Mouse (Mus musculus) brain, adult 2 months (tissue): Measurements from ENCODE around the gene Vmn1r219.
A peak's percentile ranks its signal among the peaks of the same experiment; 100 is the strongest.
"Not testable (repeated sequence)": the region's sequence is repeated elsewhere in the genome, so short reads cannot be mapped to it uniquely, and the experiment has no call there.

ENCODE experiments used
- DNase-seq: peaks from one replicate; pipeline ENCODE4 v3.0.0; 2011; ENCODE audit warnings: low read depth, low spot score

The Vmn1r219 gene

GRCm38 (mm10) chr13:23159012-23159411 is at the start of gene Vmn1r219:
Gene Vmn1r219 (plus strand): TSS chr13:23159312.
- DNase-seq, result no peak

GRCm38 (mm10) chr13:23118126-23118525 is 41.0 kb upstream of the Vmn1r219 start, which contains the start of gene Vmn1r217:
Gene Vmn1r217 (minus strand): TSS chr13:23118226.
- not testable (repeated sequence) for DNase-seq

- DNase-seq, result no peak
Measured at GRCm38 (mm10) chr13:23120611-23121010, 38.5 kb upstream of the Vmn1r219 start.

GRCm38 (mm10) chr13:23133099-23133498 is 26.0 kb upstream of the Vmn1r219 start, which contains the start of gene Vmn1r218:
Gene Vmn1r218 (plus strand): TSS chr13:23133155.
- peak; percentile 10 for DNase-seq

GRCm38 (mm10) chr13:23133501-23133900 is 25.6 kb upstream of the Vmn1r219 start:
- peak; percentile 4 for DNase-seq

GRCm38 (mm10) chr13:23138880-23139279 is 20.2 kb upstream of the Vmn1r219 start:
- DNase-seq, result peak; percentile 8

- DNase-seq, result no peak
Measured at GRCm38 (mm10) chr13:23157848-23158247, 1.3 kb upstream of the Vmn1r219 start.

- DNase-seq, result not testable (repeated sequence)
Measured at GRCm38 (mm10) chr13:23166471-23166870, 7.4 kb downstream of the Vmn1r219 start.

- DNase-seq, result no peak
Measured at GRCm38 (mm10) chr13:23187875-23188274, 28.8 kb downstream of the Vmn1r219 start, which contains the start of gene Vmn1r220. Gene Vmn1r220 (minus strand): TSS chr13:23187975.

- DNase-seq, result not testable (repeated sequence)
Measured at GRCm38 (mm10) chr13:23203885-23204284, 44.8 kb downstream of the Vmn1r219 start.

- DNase-seq, result not testable (repeated sequence)
Measured at GRCm38 (mm10) chr13:23213827-23214226, 54.7 kb downstream of the Vmn1r219 start, which contains the start of gene Vmn1r221. Gene Vmn1r221 (plus strand): TSS chr13:23214127.
